Comparison of ENCODE assay signal across 34 mouse cellular contexts in genomic region chr16:25663116-25663515, GRCm38 (mm10). TPM values are rescaled to one million over a fixed set of nuclear protein-coding genes. Genes with fewer than 3 reads are reported as not detected.
"Had no signal": no experiment of that assay in that cellular context is flagged by ENCODE, and none has a peak within 500 bp of the region (broad histone marks: within the 10 kb centered on the region; RNA-seq: fewer than 3 reads in every experiment).

No protein-coding gene starts in this region.

- H3K9ac ChIP-seq: limb, embryonic 12.5 days; limb, embryonic 13.5 days; limb, embryonic 15.5 days; liver, embryonic 12.5 days; liver, embryonic 13.5 days; liver, embryonic 14.5 days; liver, embryonic 15.5 days; liver, postnatal 0 days; lung, embryonic 14.5 days; lung, embryonic 15.5 days; midbrain, embryonic 12.5 days; midbrain, embryonic 13.5 days; midbrain, embryonic 15.5 days; neural tube, embryonic 12.5 days had no signal

- H3K4me3 ChIP-seq: limb, embryonic 10.5 days; limb, embryonic 12.5 days; limb, embryonic 13.5 days; limb, embryonic 15.5 days; liver, embryonic 12.5 days; liver, embryonic 13.5 days; liver, embryonic 15.5 days; lung, embryonic 15.5 days; megakaryocyte, embryonic 14.5 days; midbrain, embryonic 10.5 days; midbrain, embryonic 12.5 days; midbrain, embryonic 13.5 days; midbrain, embryonic 15.5 days; myocyte; neural tube, embryonic 12.5 days had no signal

- H3K4me1 ChIP-seq: limb, embryonic 10.5 days; limb, embryonic 12.5 days; limb, embryonic 13.5 days; limb, embryonic 15.5 days; liver, embryonic 12.5 days; liver, embryonic 13.5 days; liver, embryonic 15.5 days; lung, embryonic 15.5 days; megakaryocyte, embryonic 14.5 days; midbrain, embryonic 10.5 days; midbrain, embryonic 12.5 days; midbrain, embryonic 13.5 days; midbrain, embryonic 15.5 days; neural tube, embryonic 12.5 days had no signal

- H3K27ac ChIP-seq: limb, embryonic 10.5 days; limb, embryonic 12.5 days; limb, embryonic 13.5 days; limb, embryonic 15.5 days; liver, embryonic 12.5 days; liver, embryonic 13.5 days; liver, embryonic 14.5 days; liver, embryonic 15.5 days; lung, embryonic 15.5 days; macrophage; midbrain, embryonic 10.5 days; midbrain, embryonic 12.5 days; midbrain, embryonic 13.5 days; midbrain, embryonic 15.5 days; neural tube, embryonic 12.5 days had no signal

- DNase-seq: left cerebral cortex, postnatal 4 days; liver; liver, embryonic 13.5 days; liver, postnatal 0 days; lung, adult 18-20 months; lung, adult 2 months; lung, embryonic 14.5 days; lung, postnatal 10 days; lung, postnatal 14 days; lung, postnatal 36 days; lung, postnatal 4 days; midbrain, embryonic 14.5 days had no signal

- H3K9me3 ChIP-seq: limb, embryonic 10.5 days; limb, embryonic 12.5 days; limb, embryonic 13.5 days; limb, embryonic 15.5 days; liver, embryonic 12.5 days; liver, embryonic 13.5 days; liver, embryonic 15.5 days; lung, embryonic 15.5 days; midbrain, embryonic 12.5 days; midbrain, embryonic 13.5 days; midbrain, embryonic 15.5 days; neural tube, embryonic 12.5 days had no signal

- H3K36me3 ChIP-seq: limb, embryonic 10.5 days; limb, embryonic 12.5 days; limb, embryonic 13.5 days; limb, embryonic 15.5 days; liver, embryonic 12.5 days; liver, embryonic 13.5 days; liver, embryonic 15.5 days; lung, embryonic 15.5 days; midbrain, embryonic 10.5 days; midbrain, embryonic 12.5 days; midbrain, embryonic 13.5 days; midbrain, embryonic 15.5 days; neural tube, embryonic 12.5 days had no signal

- H3K4me2 ChIP-seq: limb, embryonic 12.5 days; limb, embryonic 13.5 days; limb, embryonic 15.5 days; liver, embryonic 11.5 days; liver, embryonic 12.5 days; liver, embryonic 13.5 days; liver, embryonic 15.5 days; lung, embryonic 14.5 days; lung, embryonic 15.5 days; midbrain, embryonic 11.5 days; midbrain, embryonic 12.5 days; midbrain, embryonic 13.5 days; midbrain, embryonic 15.5 days; neural tube, embryonic 12.5 days had no signal

- H3K27me3 ChIP-seq: limb, embryonic 12.5 days; limb, embryonic 13.5 days; limb, embryonic 15.5 days; liver, embryonic 12.5 days; liver, embryonic 13.5 days; liver, embryonic 15.5 days; lung, embryonic 15.5 days; megakaryocyte, embryonic 14.5 days; midbrain, embryonic 12.5 days; midbrain, embryonic 13.5 days; midbrain, embryonic 15.5 days; neural tube, embryonic 12.5 days had no signal

RNA-seq across cellular contexts. Expression of gene Trp63, which starts 20.4 kb away (rescaled TPM):
- total RNA-seq: liver, adult 2 months; megakaryocyte, adult 5-6 weeks; megakaryocyte-erythroid progenitor cell, adult 5-6 weeks; monocyte, adult 5-6 weeks had no signal
- polyA plus RNA-seq: liver, adult 2 months; macrophage had no signal
